Mouse (Mus musculus) myocyte (in vitro differentiated cells): Measurements from ENCODE around the gene Mrps18a.
A peak's percentile ranks its signal among the peaks of the same experiment; 100 is the strongest.

Experiments
- POLR2A ChIP-seq: IDR thresholded peaks from one replicate; pipeline ENCODE4 v1.6.1; 2011; ENCODE audit warnings: low read depth, mild to moderate bottlenecking, control low read depth, moderate library complexity; ENCODE audit not compliant: insufficient read length
- TCF12 ChIP-seq: IDR thresholded peaks from one replicate; pipeline ENCODE4 v1.6.1; 2011; ENCODE audit warnings: mild to moderate bottlenecking, control low read depth; ENCODE audit not compliant: poor library complexity, insufficient read depth, severe bottlenecking

GRCm38 (mm10) chr17:46160090-46160662 is 49.4 kb downstream of the Mrps18a start:
- TF ChIP-seq POLR2A (peak; percentile 83), TCF12 (no peak)
